Mouse (Mus musculus) left cerebral cortex, adult 2 months (tissue): ENCODE data around the gene Lmnb2. TPM values are rescaled to one million over a fixed set of nuclear protein-coding genes. Genes with fewer than 3 reads are reported as not detected.

ENCODE experiments used
- DNase-seq, 2 experiments: peaks; one replicate each; pipeline ENCODE4 v3.0.0; 2021 to 2022; ENCODE audit warnings: low spot score in 2 of 2, mixed read lengths in 1 of 2; ENCODE audit errors: extremely low spot score in 1 of 2
- H3K27ac ChIP-seq: fragments of 200-600 bp; 2 replicates; pipeline ENCODE4 v1.8.1; 2022
- H3K4me3 ChIP-seq: fragments of 200-600 bp; 2 replicates; pipeline ENCODE4 v1.8.1; 2022
- CTCF ChIP-seq: fragments of 200-600 bp; IDR thresholded peaks from 2 replicates; pipeline ENCODE4 v1.8.1; 2022; ENCODE audit warnings: antibody characterized with exemption, mild to moderate bottlenecking, moderate library complexity
- intact Hi-C: fragments of 180-260 bp; cut with DNase I; formaldehyde crosslinking; loops from one replicate; pipeline ENCODE4 v1.15.1; 2025
- total RNA-seq, 2 experiments: library from RNA; stranded (reverse); gene quantifications; 2 replicates each; pipeline ENCODE4 v1.2.3; 2021

Gene Lmnb2
- total RNA-seq, 2 experiments from 2014 or later, result 20.0 to 20.3 TPM

- H3K4me3 ChIP-seq, result peak overlapping the region; percentile 16; the same call in 1 of the 2 replicates
- no peak for TF ChIP-seq CTCF
- DNase-seq, result no peak
- intact Hi-C loops, result no loop called here
- peak overlapping the region; percentile 68 for H3K27ac ChIP-seq
Observed at GRCm38 (mm10) chr10:80901409-80902272, 16.4 kb downstream of the Lmnb2 start.

- H3K4me3 ChIP-seq, result peak within 1 kb of the TSS; percentile 84
- no peak for TF ChIP-seq CTCF
- intact Hi-C loops, result no loop called here
- DNase-seq, result peak; percentile 97 to 99
- H3K27ac ChIP-seq, result peak within 1 kb of the TSS; percentile 98
Observed at GRCm38 (mm10) chr10:80900318-80901247, 17.5 kb downstream of the Lmnb2 start, which contains the start of gene Timm13. Timm13 (minus strand) TSS chr10:80900969.

DNA sequence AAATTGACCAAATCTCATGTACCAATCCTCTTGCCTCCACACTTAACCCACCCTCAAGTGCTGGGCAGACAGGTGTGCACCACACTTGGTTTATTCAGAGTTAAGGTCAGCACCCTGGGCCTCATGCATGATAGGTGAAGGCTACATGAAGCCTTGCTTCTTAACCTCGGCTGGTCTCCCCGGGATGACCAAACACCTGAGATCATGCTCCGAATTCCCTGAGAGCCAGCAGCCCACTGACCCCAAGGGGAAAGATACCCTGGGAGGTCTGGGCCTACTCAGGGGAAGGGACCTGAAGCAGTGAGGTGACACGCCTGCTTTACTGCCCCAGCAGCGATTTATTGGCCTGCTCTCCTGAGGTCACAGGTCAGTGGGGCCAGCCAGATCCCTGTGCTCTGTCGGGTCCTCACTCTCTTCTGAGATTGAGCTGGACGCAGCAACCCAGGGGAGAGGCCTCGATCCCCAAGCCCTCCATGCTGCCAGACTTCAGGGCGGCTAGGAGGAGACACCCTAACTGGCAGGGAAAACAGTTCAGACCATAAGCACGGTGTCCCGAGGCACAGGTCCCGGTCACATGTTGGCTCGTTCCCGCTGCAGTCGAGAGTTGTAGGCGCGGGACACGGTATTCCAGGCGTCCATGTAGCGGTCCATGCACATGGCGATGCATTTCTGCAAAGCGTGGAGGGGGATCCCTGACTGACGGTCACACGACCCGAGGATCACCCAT is 18.3 kb downstream of the Lmnb2 start:
- no peak for TF ChIP-seq CTCF
- peak overlapping the region; percentile 98 for H3K27ac ChIP-seq
- no peak for DNase-seq
- peak overlapping the region; percentile 84 for H3K4me3 ChIP-seq
- intact Hi-C loops, result loop anchor here (5.0 kb wide), 1 partner anchor 152 kb away; no protein-coding TSS in a partner anchor

DNA sequence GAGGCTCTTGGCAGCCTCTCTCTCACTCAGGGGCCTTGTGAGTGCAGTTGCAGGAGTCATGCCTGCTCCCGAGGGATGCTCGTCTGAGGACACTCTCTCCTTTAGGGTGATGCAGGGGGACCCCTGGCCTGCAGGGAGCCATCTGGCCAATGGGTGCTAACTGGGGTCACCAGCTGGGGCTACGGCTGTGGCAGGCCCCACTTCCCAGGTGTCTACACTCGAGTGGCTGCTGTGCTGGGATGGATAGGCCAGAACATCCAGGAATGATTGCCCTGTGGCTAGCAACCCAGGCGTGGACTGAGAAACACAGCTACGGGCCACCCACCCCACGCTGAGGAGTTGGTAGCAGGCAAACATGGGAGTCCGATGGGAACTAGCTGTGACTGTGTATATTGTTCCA is 19.0 kb downstream of the Lmnb2 start:
- H3K27ac ChIP-seq, result no peak overlapping the region; the same call in 1 of the 2 replicates
- intact Hi-C loops, result loop anchor here (5.0 kb wide), 1 partner anchor 152 kb away; no protein-coding TSS in a partner anchor
- no peak for TF ChIP-seq CTCF
- no peak for DNase-seq
- peak overlapping the region; percentile 84 for H3K4me3 ChIP-seq

DNA sequence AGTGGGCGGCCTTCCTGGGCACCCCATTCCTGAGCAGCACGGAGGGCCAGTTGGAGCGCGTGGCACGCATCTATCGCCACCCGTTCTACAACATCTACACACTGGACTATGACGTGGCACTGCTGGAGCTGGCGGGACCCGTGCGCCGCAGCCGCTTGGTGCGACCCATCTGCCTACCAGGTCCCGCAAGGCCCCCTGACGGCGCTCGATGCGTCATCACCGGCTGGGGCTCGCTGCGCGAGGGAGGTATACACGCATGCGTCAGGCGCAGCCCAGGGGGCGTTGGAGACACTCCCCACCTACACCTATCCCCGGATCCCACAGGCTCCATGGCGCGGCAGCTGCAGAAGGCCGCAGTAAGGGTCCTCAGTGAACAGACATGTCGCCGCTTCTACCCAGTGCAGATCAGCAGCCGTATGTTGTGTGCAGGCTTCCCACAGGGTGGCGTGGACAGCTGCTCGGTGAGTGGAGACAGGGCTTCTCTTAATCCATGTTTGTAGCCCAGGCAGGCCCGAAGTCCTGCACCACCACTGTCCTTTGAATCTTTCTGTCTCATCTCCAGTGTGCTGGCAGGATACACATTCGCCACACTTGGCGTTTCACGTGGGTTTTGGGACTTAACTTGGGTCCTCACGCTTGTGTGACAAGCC is 20.1 kb downstream of the Lmnb2 start:
- DNase-seq, result peak; percentile 72 to 76
- no peak; the same call in 1 of the 2 replicates for TF ChIP-seq CTCF
- intact Hi-C loops, result loop anchor here (5.0 kb wide), 1 partner anchor 151 kb away; no protein-coding TSS in a partner anchor
- peak overlapping the region; percentile 82 for H3K27ac ChIP-seq
- peak overlapping the region; percentile 34 for H3K4me3 ChIP-seq

DNA sequence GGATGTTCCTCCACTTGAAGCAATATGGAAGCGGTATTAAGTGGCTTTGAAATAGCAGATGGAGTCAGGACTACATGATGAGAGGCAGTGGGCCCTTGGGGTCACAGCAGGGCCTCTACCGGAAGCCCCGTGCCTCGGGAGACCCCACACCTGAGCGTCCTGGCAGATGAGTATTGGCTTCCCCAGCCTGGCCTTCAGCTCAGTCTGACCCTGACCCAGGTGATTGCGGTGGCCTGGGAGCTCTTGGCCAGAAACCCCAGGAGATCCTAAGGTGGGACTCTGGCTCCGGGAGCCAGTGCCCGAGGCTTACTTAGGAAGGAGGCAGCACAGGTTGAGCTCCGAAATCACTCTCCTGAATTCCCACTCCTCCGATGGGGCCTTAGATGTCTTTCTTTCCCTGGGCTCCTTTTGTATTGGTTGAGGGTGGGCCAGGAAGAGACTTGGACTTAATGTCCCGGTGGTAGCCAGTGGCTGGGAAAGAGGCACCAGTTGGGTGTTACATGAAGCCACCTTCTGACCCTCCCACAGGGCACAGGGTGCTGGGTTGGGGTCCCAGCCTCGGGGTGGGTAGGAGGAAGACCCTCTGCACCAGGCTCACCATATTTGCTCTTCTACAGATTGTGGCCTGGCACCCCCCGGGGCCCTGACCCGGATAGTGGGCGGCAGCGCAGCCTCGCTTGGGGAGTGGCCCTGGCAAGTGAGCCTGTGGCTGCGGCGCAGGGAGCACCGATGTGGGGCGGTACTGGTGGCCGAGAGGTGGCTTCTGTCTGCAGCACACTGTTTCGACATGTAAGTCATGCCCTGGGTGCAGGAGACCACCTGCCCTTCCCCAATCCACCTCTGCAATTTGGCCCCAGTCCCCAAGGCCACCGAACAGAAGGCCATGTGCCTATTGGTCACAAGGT is 21.2 kb downstream of the Lmnb2 start:
- Histone ChIP-seq H3K4me3 (no peak overlapping the region), H3K27ac (no peak overlapping the region; the same call in 1 of the 2 replicates)
- no peak for TF ChIP-seq CTCF
- intact Hi-C loops, result loop anchor here (5.0 kb wide), 1 partner anchor 150 kb away; no protein-coding TSS in a partner anchor
- no peak for DNase-seq

- intact Hi-C loops, result loop anchor here (5.0 kb wide), 1 partner anchor 148 kb away; no protein-coding TSS in a partner anchor
- DNase-seq, result no peak
Observed at GRCm38 (mm10) chr10:80895697-80896096, 22.3 kb downstream of the Lmnb2 start.

GRCm38 (mm10) chr10:80895100-80895499 is 22.9 kb downstream of the Lmnb2 start:
- Histone ChIP-seq H3K4me3 (no peak overlapping the region), H3K27ac (no peak overlapping the region)
- DNase-seq, result no peak
- no peak for TF ChIP-seq CTCF
- intact Hi-C loops, result loop anchor here (5.0 kb wide), 1 partner anchor 148 kb away; no protein-coding TSS in a partner anchor

More at GRCm38 (mm10) chr10:80895697-80896096, 22.3 kb downstream of the Lmnb2 start:
- Histone ChIP-seq H3K4me3 (no peak overlapping the region), H3K27ac (no peak overlapping the region)
- no peak for TF ChIP-seq CTCF

DNA sequence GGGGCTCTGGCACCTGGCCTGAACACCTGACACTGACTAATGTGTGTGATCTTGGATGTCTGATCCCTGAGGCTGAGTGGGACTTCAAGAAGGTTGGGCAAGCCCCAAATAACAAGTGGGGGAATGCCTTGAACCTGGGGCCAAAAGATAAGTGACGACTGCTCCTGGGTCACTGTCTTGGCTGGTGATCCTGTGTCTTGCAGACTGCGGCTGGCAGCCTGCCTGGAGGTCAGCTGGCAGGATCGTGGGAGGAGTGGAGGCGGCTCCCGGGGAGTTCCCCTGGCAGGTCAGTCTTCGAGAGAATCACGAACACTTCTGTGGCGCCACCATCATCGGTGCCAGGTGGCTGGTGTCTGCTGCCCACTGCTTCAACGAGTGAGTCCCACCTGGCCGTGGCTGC is 30.9 kb downstream of the Lmnb2 start:
- TF ChIP-seq CTCF, result no peak
- H3K27ac ChIP-seq, result no peak overlapping the region
- DNase-seq, result no peak
- no peak overlapping the region for H3K4me3 ChIP-seq
- intact Hi-C loops, result no loop called here
